Mouse (Mus musculus) midbrain, embryonic 16.5 days (tissue): ENCODE measurements around the gene Psmd14. TPM values are rescaled to one million over a fixed set of nuclear protein-coding genes. Genes with fewer than 3 reads are reported as not detected.

Experiments
- ATAC-seq: fragments of 200-750 bp; cut with Nextera tagmentation; 2 replicates; pipeline ENCODE4 v1.8.0; 2017; ENCODE audit warnings: moderate TSS enrichment
- H3K27ac ChIP-seq: fragments of 300-500 bp; sonication (generic); 2 replicates; pipeline ENCODE4 v1.5.1; 2014; ENCODE audit warnings: mild to moderate bottlenecking, low read length, mixed read lengths
- H3K27me3 ChIP-seq: fragments of 300-500 bp; sonication (generic); 2 replicates; pipeline ENCODE4 v1.6.1; 2014; ENCODE audit warnings: low read depth, low read length, mixed read lengths; ENCODE audit not compliant: control insufficient read depth, insufficient read depth
- H3K36me3 ChIP-seq: fragments of 300-500 bp; sonication (generic); 2 replicates; pipeline ENCODE4 v1.6.1; 2014; ENCODE audit warnings: mild to moderate bottlenecking, low read length, moderate library complexity, mixed read lengths; ENCODE audit not compliant: control insufficient read depth, insufficient read depth
- H3K4me1 ChIP-seq: fragments of 300-500 bp; sonication (generic); 2 replicates; pipeline ENCODE4 v1.6.1; 2014; ENCODE audit warnings: mild to moderate bottlenecking, low read length, mixed read lengths; ENCODE audit not compliant: control insufficient read depth, insufficient read depth
- H3K4me2 ChIP-seq: fragments of 300-500 bp; sonication (generic); 2 replicates; pipeline ENCODE4 v1.6.1; 2014; ENCODE audit warnings: mild to moderate bottlenecking, low read length, mixed read lengths
- H3K4me3 ChIP-seq: fragments of 300-500 bp; sonication (generic); 2 replicates; pipeline ENCODE4 v1.5.1; 2014; ENCODE audit warnings: low read depth, mild to moderate bottlenecking, low read length, moderate library complexity, mixed read lengths
- H3K9ac ChIP-seq: fragments of 300-500 bp; sonication (generic); 2 replicates; pipeline ENCODE4 v1.6.1; 2014; ENCODE audit warnings: low read depth, low read length, mixed read lengths
- H3K9me3 ChIP-seq: fragments of 300-500 bp; sonication (generic); replicated peaks from 2 replicates; pipeline ENCODE4 v1.6.1; 2014; ENCODE audit warnings: mild to moderate bottlenecking, low read length, mixed read lengths; ENCODE audit not compliant: control insufficient read depth, poor library complexity, severe bottlenecking
- WGBS: fragments of 180-500 bp; shearing (Covaris S2); extraction: QIAGEN DNeasy Blood & Tissue Kit; methylation state at CpG from one replicate; pipeline ENCODE4 v1.1.7; 2014; 5-methylcytosine and 5-hydroxymethylcytosine counted together
- polyA plus RNA-seq: library from polyadenylated mRNA; unstranded; fragments of >200 nt; fragmentation: Nextera tagmentation; extraction: Ambion mirVana; gene quantifications from 2 replicates; pipeline ENCODE4 v1.2.1, GENCODE M21; 2015

Psmd14 gene
- 192 and 195 TPM in 2 replicates for polyA plus RNA-seq

- H3K4me1 ChIP-seq: peaks cover 14% of the 10 kb centered on the region
- peak within 1 kb of the TSS; percentile 67 for H3K4me3 ChIP-seq
- 5% methylated on average over 42 of the region's 52 CpGs for WGBS
- peak within 1 kb of the TSS; percentile 80 for H3K9ac ChIP-seq
- ATAC-seq: peak; percentile 97
- H3K4me2 ChIP-seq: peak within 1 kb of the TSS; percentile 77
- no peaks in the 10 kb centered on the region for H3K36me3 ChIP-seq
- no peaks in the 10 kb centered on the region for H3K9me3 ChIP-seq
- no peaks in the 10 kb centered on the region for H3K27me3 ChIP-seq
- peak within 1 kb of the TSS; percentile 81 for H3K27ac ChIP-seq
Measured at GRCm38 (mm10) chr2:61711108-61712040, at the start of gene Psmd14. TSS of gene Psmd14 (plus strand) at chr2:61711694.

GRCm38 (mm10) chr2:61662833-61663232, 48.7 kb upstream of the Psmd14 start:
- H3K27me3 ChIP-seq: peaks cover 2% of the 10 kb centered on the region; the same call in 1 of the 2 replicates
- no peaks in the 10 kb centered on the region for H3K9me3 ChIP-seq
- 0 out of 2 replicates have a peak, but pooled peaks cover 2% of the 10 kb centered on the region for H3K4me1 ChIP-seq
- no peak overlapping the region for H3K9ac ChIP-seq
- WGBS: 85% methylated on average over 10 of the region's 10 CpGs
- H3K27ac ChIP-seq: no peak overlapping the region
- no peak overlapping the region for H3K4me2 ChIP-seq
- H3K36me3 ChIP-seq: no peaks in the 10 kb centered on the region
- H3K4me3 ChIP-seq: no peak overlapping the region
- no peak for ATAC-seq

GRCm38 (mm10) chr2:61663573-61664241, 47.8 kb upstream of the Psmd14 start:
- Histone ChIP-seq H3K9me3 (no peaks in the 10 kb centered on the region), H3K27me3 (peaks cover 2% of the 10 kb centered on the region; the same call in 1 of the 2 replicates), H3K9ac (no peak overlapping the region), H3K27ac (no peak overlapping the region), H3K4me3 (no peak overlapping the region), H3K4me1 (0 out of 2 replicates have a peak, but pooled peaks cover 2% of the 10 kb centered on the region), H3K36me3 (no peaks in the 10 kb centered on the region), H3K4me2 (no peak overlapping the region)
- no peak for ATAC-seq
- WGBS: 58% methylated on average over 10 of the region's 10 CpGs

GRCm38 (mm10) chr2:61667420-61667819, 44.1 kb upstream of the Psmd14 start:
- H3K4me3 ChIP-seq: no peak overlapping the region
- no peak overlapping the region for H3K27ac ChIP-seq
- no peak overlapping the region for H3K4me2 ChIP-seq
- WGBS: 77% methylated on average over 7 of the region's 7 CpGs
- no peak overlapping the region for H3K9ac ChIP-seq
- H3K27me3 ChIP-seq: no peaks in the 10 kb centered on the region
- H3K9me3 ChIP-seq: no peaks in the 10 kb centered on the region
- 0 out of 2 replicates have a peak, but pooled peaks cover 2% of the 10 kb centered on the region for H3K4me1 ChIP-seq
- H3K36me3 ChIP-seq: no peaks in the 10 kb centered on the region
- no peak for ATAC-seq

GRCm38 (mm10) chr2:61668260-61668659, 43.2 kb upstream of the Psmd14 start:
- WGBS: 38% methylated on average over 4 of the region's 4 CpGs

GRCm38 (mm10) chr2:61674555-61674954, 36.9 kb upstream of the Psmd14 start:
- WGBS: 95% methylated on average over 3 of the region's 3 CpGs
- no peak for ATAC-seq

More at GRCm38 (mm10) chr2:61668260-61668659, 43.2 kb upstream of the Psmd14 start:
- Histone ChIP-seq H3K4me1 (0 out of 2 replicates have a peak, but pooled peaks cover 2% of the 10 kb centered on the region), H3K36me3 (no peaks in the 10 kb centered on the region), H3K27me3 (no peaks in the 10 kb centered on the region), H3K9ac (no peak overlapping the region), H3K4me3 (no peak overlapping the region), H3K9me3 (no peaks in the 10 kb centered on the region), H3K4me2 (no peak overlapping the region), H3K27ac (no peak overlapping the region)
- ATAC-seq: no peak

GRCm38 (mm10) chr2:61681572-61681971, 29.9 kb upstream of the Psmd14 start:
- H3K27me3 ChIP-seq: no peaks in the 10 kb centered on the region
- WGBS: 92% methylated on average over 1 of the region's 1 CpGs
- H3K4me2 ChIP-seq: no peak overlapping the region
- H3K4me1 ChIP-seq: no peaks in the 10 kb centered on the region
- no peak overlapping the region for H3K4me3 ChIP-seq
- H3K27ac ChIP-seq: no peak overlapping the region
- H3K36me3 ChIP-seq: no peaks in the 10 kb centered on the region
- no peak for ATAC-seq
- no peaks in the 10 kb centered on the region for H3K9me3 ChIP-seq
- no peak overlapping the region for H3K9ac ChIP-seq

More at GRCm38 (mm10) chr2:61674555-61674954, 36.9 kb upstream of the Psmd14 start:
- Histone ChIP-seq H3K9ac (no peak overlapping the region), H3K9me3 (no peaks in the 10 kb centered on the region), H3K27ac (no peak overlapping the region), H3K4me1 (no peaks in the 10 kb centered on the region), H3K36me3 (no peaks in the 10 kb centered on the region), H3K4me2 (no peak overlapping the region), H3K27me3 (no peaks in the 10 kb centered on the region), H3K4me3 (no peak overlapping the region)

GRCm38 (mm10) chr2:61686533-61686932, 25.0 kb upstream of the Psmd14 start:
- no peak overlapping the region for H3K4me2 ChIP-seq
- no peak for ATAC-seq
- H3K27me3 ChIP-seq: no peaks in the 10 kb centered on the region
- H3K27ac ChIP-seq: no peak overlapping the region
- WGBS: 90% methylated on average over 1 of the region's 1 CpGs
- H3K36me3 ChIP-seq: no peaks in the 10 kb centered on the region
- H3K9me3 ChIP-seq: no peaks in the 10 kb centered on the region
- no peak overlapping the region for H3K9ac ChIP-seq
- H3K4me3 ChIP-seq: no peak overlapping the region
- no peaks in the 10 kb centered on the region for H3K4me1 ChIP-seq
